Mouse (Mus musculus) liver, embryonic 11.5 days (tissue): ENCODE measurements around the gene Hmg20b. TPM values are rescaled to one million over a fixed set of nuclear protein-coding genes. Genes with fewer than 3 reads are reported as not detected.

Experiments used
- ATAC-seq: fragments of 200-750 bp; cut with Nextera tagmentation; replicated peaks from 2 replicates; pipeline ENCODE4 v1.8.0; 2017; ENCODE audit warnings: moderate number of reproducible peaks, mild to moderate bottlenecking, moderate TSS enrichment, moderate library complexity; ENCODE audit not compliant: low FRiP score
- DNase-seq: peaks from one replicate; pipeline ENCODE4 v3.0.0-alpha.2; 2017; ENCODE audit warnings: low spot score
- H3K27ac ChIP-seq: fragments of 300-500 bp; sonication (generic); 2 replicates; pipeline ENCODE4 v1.5.1; 2014; ENCODE audit warnings: mild to moderate bottlenecking, low read depth, low read length, control low read depth
- H3K27me3 ChIP-seq: fragments of 300-500 bp; sonication (generic); replicated peaks from 2 replicates; pipeline ENCODE4 v1.6.1; 2014; ENCODE audit warnings: low read length, mixed read lengths; ENCODE audit not compliant: control insufficient read depth, insufficient read depth
- H3K36me3 ChIP-seq: fragments of 300-500 bp; sonication (generic); 2 replicates; pipeline ENCODE4 v1.6.1; 2014; ENCODE audit warnings: mild to moderate bottlenecking, low read length, moderate library complexity, mixed read lengths; ENCODE audit not compliant: control insufficient read depth, insufficient read depth
- H3K4me1 ChIP-seq: fragments of 300-500 bp; sonication (generic); replicated peaks from 2 replicates; pipeline ENCODE4 v1.6.1; 2014; ENCODE audit warnings: low read length, mixed read lengths; ENCODE audit not compliant: control insufficient read depth, insufficient read depth
- H3K4me2 ChIP-seq: fragments of 300-500 bp; sonication (generic); 2 replicates; pipeline ENCODE4 v1.6.1; 2014; ENCODE audit warnings: mild to moderate bottlenecking, control low read depth, moderate library complexity
- H3K4me3 ChIP-seq: fragments of 300-500 bp; sonication (generic); 2 replicates; pipeline ENCODE4 v1.5.1; 2014; ENCODE audit warnings: low read depth, low read length, control low read depth
- H3K9ac ChIP-seq: fragments of 300-500 bp; sonication (generic); 2 replicates; pipeline ENCODE4 v1.6.1; 2014; ENCODE audit warnings: low read depth, low read length, control low read depth
- H3K9me3 ChIP-seq: fragments of 300-500 bp; sonication (generic); 2 replicates; pipeline ENCODE4 v1.6.1; 2016; ENCODE audit warnings: low read length, inconsistent platforms, mixed read lengths; ENCODE audit not compliant: control insufficient read depth
- WGBS: fragments of 180-500 bp; shearing (Covaris S2); extraction: QIAGEN DNeasy Blood & Tissue Kit; methylation state at CpG from one replicate; pipeline ENCODE4 v1.1.7; 2014; 5-methylcytosine and 5-hydroxymethylcytosine counted together
- polyA plus RNA-seq: library from polyadenylated mRNA; unstranded; fragments of >200 nt; fragmentation: Nextera tagmentation; extraction: Ambion mirVana; gene quantifications from 2 replicates; pipeline ENCODE4 v1.2.1, GENCODE M21; 2014

Gene Hmg20b
- polyA plus RNA-seq, 1 experiment from 2014 or later, result 68.6 TPM

GRCm38 (mm10) chr10:81383802-81384604, 33.7 kb upstream of the Hmg20b start, which contains the start of the genes Dohh and Gm48551:
TSS of gene Dohh (plus strand) at chr10:81384428.
TSS of gene Gm48551 (plus strand) at chr10:81384466.
- Histone ChIP-seq H3K4me1 (peaks cover 45% of the 10 kb centered on the region), H3K27me3 (no peaks in the 10 kb centered on the region), H3K9ac (peak within 1 kb of the TSS; percentile 86), H3K27ac (peak within 1 kb of the TSS; percentile 85), H3K4me2 (peak within 1 kb of the TSS; percentile 94), H3K4me3 (peak within 1 kb of the TSS; percentile 78), H3K36me3 (peaks cover 25% of the 10 kb centered on the region), H3K9me3 (no peaks in the 10 kb centered on the region)
- DNase-seq (peak; percentile 98), ATAC-seq (peak; percentile 86)
- 6% methylated on average over 54 of the region's 54 CpGs for WGBS

GRCm38 (mm10) chr10:81382039-81382438, 31.8 kb upstream of the Hmg20b start:
- Histone ChIP-seq H3K4me3 (no peak overlapping the region), H3K9ac (peak overlapping the region; percentile 39), H3K27me3 (no peaks in the 10 kb centered on the region), H3K4me1 (peaks cover 44% of the 10 kb centered on the region), H3K27ac (peak overlapping the region; percentile 78), H3K4me2 (peak overlapping the region; percentile 31), H3K9me3 (no peaks in the 10 kb centered on the region), H3K36me3 (peaks cover 13% of the 10 kb centered on the region; the same call in 1 of the 2 replicates)
- WGBS, result 35% methylated on average over 5 of the region's 5 CpGs
- peak; percentile 47 for ATAC-seq
- no peak for DNase-seq

GRCm38 (mm10) chr10:81379809-81380378, 29.6 kb upstream of the Hmg20b start:
- H3K4me3 ChIP-seq, result no peak overlapping the region
- H3K9me3 ChIP-seq, result no peaks in the 10 kb centered on the region
- ATAC-seq, result no peak
- H3K4me2 ChIP-seq, result peak overlapping the region; percentile 1; the same call in 1 of the 2 replicates
- H3K36me3 ChIP-seq, result peaks cover 10% of the 10 kb centered on the region
- 62% methylated on average over 6 of the region's 6 CpGs for WGBS
- 0 out of 2 replicates have a peak overlapping the region, but pooled peaks have one; percentile 8 for H3K9ac ChIP-seq
- no peak overlapping the region for H3K27ac ChIP-seq
- no peak for DNase-seq
- H3K4me1 ChIP-seq, result peaks cover 43% of the 10 kb centered on the region
- no peaks in the 10 kb centered on the region for H3K27me3 ChIP-seq

GRCm38 (mm10) chr10:81379183-81379553, 28.9 kb upstream of the Hmg20b start:
- H3K4me2 ChIP-seq, result peak overlapping the region; percentile 80
- peak overlapping the region; percentile 81 for H3K27ac ChIP-seq
- H3K4me1 ChIP-seq, result peaks cover 42% of the 10 kb centered on the region
- no peak for DNase-seq
- H3K4me3 ChIP-seq, result peak overlapping the region; percentile 92
- 55% methylated on average over 3 of the region's 3 CpGs for WGBS
- no peak for ATAC-seq
- peaks cover 10% of the 10 kb centered on the region for H3K36me3 ChIP-seq
- no peaks in the 10 kb centered on the region for H3K27me3 ChIP-seq
- no peaks in the 10 kb centered on the region for H3K9me3 ChIP-seq
- peak overlapping the region; percentile 68 for H3K9ac ChIP-seq

GRCm38 (mm10) chr10:81378553-81379182, 28.4 kb upstream of the Hmg20b start:
- H3K9ac ChIP-seq, result peak overlapping the region; percentile 68
- ATAC-seq, result peak; percentile 92

GRCm38 (mm10) chr10:81377793-81378552, 27.7 kb upstream of the Hmg20b start, which contains the start of gene Fzr1:
TSS of gene Fzr1 (minus strand) at chr10:81378516.
- Histone ChIP-seq H3K36me3 (peaks cover 18% of the 10 kb centered on the region), H3K4me2 (peak within 1 kb of the TSS; percentile 91), H3K9me3 (no peaks in the 10 kb centered on the region), H3K9ac (peak within 1 kb of the TSS; percentile 97), H3K27ac (peak within 1 kb of the TSS; percentile 81), H3K27me3 (no peaks in the 10 kb centered on the region), H3K4me3 (peak within 1 kb of the TSS; percentile 92), H3K4me1 (peaks cover 41% of the 10 kb centered on the region)
- peak; percentile 7 for ATAC-seq
- WGBS, result 1% methylated on average over 53 of the region's 59 CpGs
- no peak for DNase-seq

More at GRCm38 (mm10) chr10:81378553-81379182, 28.4 kb upstream of the Hmg20b start:
- peak; percentile 100 for DNase-seq
- H3K9me3 ChIP-seq, result no peaks in the 10 kb centered on the region
- H3K27ac ChIP-seq, result peak overlapping the region; percentile 81
- H3K36me3 ChIP-seq, result peaks cover 14% of the 10 kb centered on the region
- H3K4me1 ChIP-seq, result peaks cover 42% of the 10 kb centered on the region
- H3K4me2 ChIP-seq, result peak overlapping the region; percentile 80
- peak overlapping the region; percentile 92 for H3K4me3 ChIP-seq
- under 1% methylated on average over 46 of the region's 46 CpGs for WGBS
- H3K27me3 ChIP-seq, result no peaks in the 10 kb centered on the region

GRCm38 (mm10) chr10:81377362-81377664, 27.0 kb upstream of the Hmg20b start:
- H3K9me3 ChIP-seq, result no peaks in the 10 kb centered on the region
- WGBS, result 72% methylated on average over 2 of the region's 2 CpGs
- peak overlapping the region; percentile 91 for H3K4me2 ChIP-seq
- ATAC-seq, result no peak
- peak overlapping the region; percentile 92 for H3K4me3 ChIP-seq
- peak overlapping the region; percentile 97 for H3K9ac ChIP-seq
- peaks cover 36% of the 10 kb centered on the region for H3K4me1 ChIP-seq
- no peaks in the 10 kb centered on the region for H3K27me3 ChIP-seq
- no peak for DNase-seq
- H3K36me3 ChIP-seq, result peaks cover 23% of the 10 kb centered on the region
- peak overlapping the region; percentile 75; the same call in 1 of the 2 replicates for H3K27ac ChIP-seq
